Mouse (Mus musculus) left cerebral cortex, adult 11 months (tissue): Measurements from ENCODE around the gene Fut11.
"Not testable (repeated sequence)": the region's sequence is repeated elsewhere in the genome, so short reads cannot be mapped to it uniquely, and the experiment has no call there.

Source experiments
- DNase-seq: peaks from one replicate; pipeline ENCODE4 v3.0.0; 2022; ENCODE audit warnings: low spot score

Fut11 gene

GRCm38 (mm10) chr14:20674064-20674833 is 20.5 kb upstream of the Fut11 start, which contains the start of gene Sec24c:
Gene Sec24c (plus strand): TSS chr14:20674308.
- DNase-seq: peak; percentile 87

GRCm38 (mm10) chr14:20677906-20678305 is 16.9 kb upstream of the Fut11 start:
- DNase-seq: no peak

- no peak for DNase-seq
Measured at GRCm38 (mm10) chr14:20681742-20682141, 13.0 kb upstream of the Fut11 start.

GRCm38 (mm10) chr14:20682498-20682897 is 12.3 kb upstream of the Fut11 start:
- DNase-seq: no peak

- DNase-seq: no peak
Measured at GRCm38 (mm10) chr14:20686576-20686975, 8.2 kb upstream of the Fut11 start.

GRCm38 (mm10) chr14:20689009-20689408 is 5.8 kb upstream of the Fut11 start:
- DNase-seq: no peak

GRCm38 (mm10) chr14:20691772-20692171 is 3.0 kb upstream of the Fut11 start:
- DNase-seq: no peak

- DNase-seq: no peak
Measured at GRCm38 (mm10) chr14:20693589-20694101, 1.1 kb upstream of the Fut11 start.

- no peak for DNase-seq
Measured at GRCm38 (mm10) chr14:20694185-20694883, 434 bp upstream of the Fut11 start.

GRCm38 (mm10) chr14:20695761-20696520 is 1.2 kb downstream of the Fut11 start:
- DNase-seq: no peak

- DNase-seq: no peak
Measured at GRCm38 (mm10) chr14:20696986-20697385, 2.2 kb downstream of the Fut11 start.

- DNase-seq: no peak
Measured at GRCm38 (mm10) chr14:20698515-20698914, 3.7 kb downstream of the Fut11 start.

GRCm38 (mm10) chr14:20700362-20700761 is 5.6 kb downstream of the Fut11 start:
- no peak for DNase-seq

- DNase-seq: no peak
Measured at GRCm38 (mm10) chr14:20701554-20701953, 6.8 kb downstream of the Fut11 start.

- no peak for DNase-seq
Measured at GRCm38 (mm10) chr14:20702096-20702740, 7.5 kb downstream of the Fut11 start.

- peak; percentile 85 for DNase-seq
Measured at GRCm38 (mm10) chr14:20702741-20703381, 8.1 kb downstream of the Fut11 start, which contains the start of gene Chchd1. Gene Chchd1 (plus strand): TSS chr14:20703006.

- not testable (repeated sequence) for DNase-seq
Measured at GRCm38 (mm10) chr14:20703461-20703860, 8.7 kb downstream of the Fut11 start.

GRCm38 (mm10) chr14:20707201-20708190 is 12.7 kb downstream of the Fut11 start, which contains the start of gene Zswim8:
Gene Zswim8 (plus strand): TSS chr14:20707552.
- DNase-seq: peak; percentile 85

GRCm38 (mm10) chr14:20708239-20708638 is 13.5 kb downstream of the Fut11 start:
- no peak for DNase-seq

- DNase-seq: no peak
Measured at GRCm38 (mm10) chr14:20713832-20714231, 19.1 kb downstream of the Fut11 start.
